Mouse (Mus musculus): ENCODE results near the gene Irs2. TPM values are rescaled to one million over a fixed set of nuclear protein-coding genes. Genes with fewer than 3 reads are reported as not detected.

Irs2 gene
- polyA plus RNA-seq, 1 experiment, result 5.2 TPM

GRCm38 (mm10) chr8:11010913-11011605, 2.8 kb upstream of the Irs2 start:
- Histone ChIP-seq H3K27ac (ENCODE audit: insufficient read depth, low read depth, low read length) (no peak overlapping the region), H3K4me1 (ENCODE audit: control insufficient read depth, insufficient read depth, low read length) (peaks cover 13% of the 10 kb centered on the region), H3K4me3 (ENCODE audit: insufficient read depth, low read length) (no peak overlapping the region)
- no peak for TF ChIP-seq POLR2A (IDR thresholded peaks at IDR 0.05; ENCODE audit: borderline replicate concordance, low read depth, low read length)
- no peak for TF ChIP-seq CTCF (IDR thresholded peaks at IDR 0.05; ENCODE audit: low read depth, low read length)

- Histone ChIP-seq H3K27ac (ENCODE audit: insufficient read depth, low read depth, low read length) (no peak overlapping the region), H3K4me3 (ENCODE audit: insufficient read depth, low read length) (no peak overlapping the region), H3K4me1 (ENCODE audit: control insufficient read depth, insufficient read depth, low read length) (peaks cover 8% of the 10 kb centered on the region)
- TF ChIP-seq CTCF (IDR thresholded peaks at IDR 0.05; ENCODE audit: low read depth, low read length), result no peak
- TF ChIP-seq POLR2A (IDR thresholded peaks at IDR 0.05; ENCODE audit: borderline replicate concordance, low read depth, low read length), result no peak
Measured at GRCm38 (mm10) chr8:11010398-11010797, 2.1 kb upstream of the Irs2 start.

- H3K27ac ChIP-seq (ENCODE audit: insufficient read depth, low read depth, low read length), result peak overlapping the region; percentile 75
- peak overlapping the region; percentile 69 for H3K4me3 ChIP-seq (ENCODE audit: insufficient read depth, low read length)
- no peak for TF ChIP-seq CTCF (IDR thresholded peaks at IDR 0.05; ENCODE audit: low read depth, low read length)
- H3K4me1 ChIP-seq (ENCODE audit: control insufficient read depth, insufficient read depth, low read length), result peaks cover 5% of the 10 kb centered on the region
Measured at GRCm38 (mm10) chr8:11009431-11010071, 1.3 kb upstream of the Irs2 start.

- Histone ChIP-seq H3K4me1 (ENCODE audit: control insufficient read depth, insufficient read depth, low read length) (peaks cover 10% of the 10 kb centered on the region), H3K27ac (ENCODE audit: insufficient read depth, low read depth, low read length) (peak overlapping the region; percentile 75), H3K4me3 (ENCODE audit: insufficient read depth, low read length) (peak overlapping the region; percentile 69)
- TF ChIP-seq POLR2A (IDR thresholded peaks at IDR 0.05; ENCODE audit: borderline replicate concordance, low read depth, low read length) (peak; percentile 65; the same call in 1 of the 2 replicates), CTCF (IDR thresholded peaks at IDR 0.05; ENCODE audit: low read depth, low read length) (no peak)
Measured at GRCm38 (mm10) chr8:11008842-11009420, 673 bp upstream of the Irs2 start.

- TF ChIP-seq CTCF (IDR thresholded peaks at IDR 0.05; ENCODE audit: low read depth, low read length), result no peak
- TF ChIP-seq POLR2A (IDR thresholded peaks at IDR 0.05; ENCODE audit: borderline replicate concordance, low read depth, low read length), result no peak
- H3K4me1 ChIP-seq (ENCODE audit: control insufficient read depth, insufficient read depth, low read length), result peaks cover 15% of the 10 kb centered on the region
- H3K4me3 ChIP-seq (ENCODE audit: insufficient read depth, low read length), result peak overlapping the region; percentile 68
- no peak overlapping the region for H3K27ac ChIP-seq (ENCODE audit: insufficient read depth, low read depth, low read length)
Measured at GRCm38 (mm10) chr8:11007581-11008378, 478 bp downstream of the Irs2 start.

- peaks cover 17% of the 10 kb centered on the region for H3K4me1 ChIP-seq (ENCODE audit: control insufficient read depth, insufficient read depth, low read length)
Measured at GRCm38 (mm10) chr8:11007001-11007580, 1.2 kb downstream of the Irs2 start.

GRCm38 (mm10) chr8:11006276-11006630, 2.0 kb downstream of the Irs2 start:
- no peak for TF ChIP-seq CTCF (IDR thresholded peaks at IDR 0.05; ENCODE audit: low read depth, low read length)
- H3K4me3 ChIP-seq (ENCODE audit: insufficient read depth, low read length), result no peak overlapping the region
- H3K27ac ChIP-seq (ENCODE audit: insufficient read depth, low read depth, low read length), result no peak overlapping the region
- peaks cover 19% of the 10 kb centered on the region for H3K4me1 ChIP-seq (ENCODE audit: control insufficient read depth, insufficient read depth, low read length)

More at GRCm38 (mm10) chr8:11007001-11007580, 1.2 kb downstream of the Irs2 start:
- Histone ChIP-seq H3K4me3 (ENCODE audit: insufficient read depth, low read length) (peak overlapping the region; percentile 68), H3K27ac (ENCODE audit: insufficient read depth, low read depth, low read length) (no peak overlapping the region)
- TF ChIP-seq CTCF (IDR thresholded peaks at IDR 0.05; ENCODE audit: low read depth, low read length) (peak; percentile 7; the same call in 1 of the 2 replicates), POLR2A (IDR thresholded peaks at IDR 0.05; ENCODE audit: borderline replicate concordance, low read depth, low read length) (no peak)

GRCm38 (mm10) chr8:11005460-11006275, 2.6 kb downstream of the Irs2 start:
- Histone ChIP-seq H3K4me3 (ENCODE audit: insufficient read depth, low read length) (no peak overlapping the region), H3K4me1 (ENCODE audit: control insufficient read depth, insufficient read depth, low read length) (peaks cover 23% of the 10 kb centered on the region), H3K27ac (ENCODE audit: insufficient read depth, low read depth, low read length) (no peak overlapping the region)
- TF ChIP-seq POLR2A (IDR thresholded peaks at IDR 0.05; ENCODE audit: borderline replicate concordance, low read depth, low read length) (no peak), CTCF (IDR thresholded peaks at IDR 0.05; ENCODE audit: low read depth, low read length) (no peak)

Data from bone marrow macrophage, adult 2 months (primary cell).